Mouse (Mus musculus) left cerebral cortex, adult 8-10 months (tissue): ENCODE measurements around the gene Setd1a. TPM values are rescaled to one million over a fixed set of nuclear protein-coding genes. Genes with fewer than 3 reads are reported as not detected.
A peak's percentile ranks its signal among the peaks of the same experiment; 100 is the strongest.

ENCODE experiments used
- DNase-seq, 2 experiments: peaks; one replicate each; pipeline ENCODE4 v3.0.0; 2022; ENCODE audit warnings: low spot score in 2 of 2
- total RNA-seq, 4 experiments: library from RNA; stranded (reverse); gene quantifications; 2 replicates each; pipeline ENCODE4 v1.2.4; 2022

The Setd1a gene
- total RNA-seq, 4 experiments from 2014 or later = 44.7 to 48.4 (median 46.9) TPM

DNA sequence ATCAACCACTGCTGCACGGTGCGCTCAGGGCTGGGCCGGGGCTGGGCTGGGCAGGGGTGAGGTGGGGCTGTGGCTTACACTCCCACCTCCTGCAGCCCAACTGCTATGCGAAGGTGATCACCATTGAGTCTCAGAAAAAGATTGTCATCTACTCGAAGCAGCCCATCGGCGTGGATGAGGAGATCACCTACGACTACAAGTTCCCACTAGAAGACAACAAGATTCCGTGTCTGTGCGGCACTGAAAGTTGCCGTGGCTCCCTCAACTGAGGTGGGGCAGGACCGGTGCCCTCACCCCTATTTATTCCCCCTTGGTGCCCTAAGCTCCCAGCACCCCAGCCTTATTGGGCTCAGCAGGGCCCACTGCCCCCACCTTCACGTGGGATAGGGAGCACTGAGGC, 22.7 kb downstream of the Setd1a start:
- DNase-seq = no peak

DNA sequence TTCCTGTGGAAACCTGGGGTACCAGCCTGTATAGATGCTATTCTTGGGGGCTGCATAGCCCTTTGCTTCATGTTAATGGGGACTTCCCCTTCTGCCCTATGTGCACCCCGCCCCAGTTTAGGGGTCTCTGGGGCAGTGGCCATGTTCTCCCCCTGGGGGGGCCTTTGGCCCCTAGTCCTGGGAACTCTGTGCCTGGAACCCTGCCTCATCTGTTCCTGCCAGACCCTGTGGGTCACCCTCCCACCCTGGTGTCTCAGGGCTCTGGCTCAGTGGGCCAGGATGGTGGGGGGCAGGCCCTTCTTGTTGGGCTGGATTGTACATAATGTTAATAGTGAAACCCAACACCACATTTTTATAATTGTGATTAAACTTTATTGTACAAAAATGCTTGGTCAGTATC, 23.3 kb downstream of the Setd1a start:
- peak in 1 of 2 experiments; percentile 10 for DNase-seq

DNA sequence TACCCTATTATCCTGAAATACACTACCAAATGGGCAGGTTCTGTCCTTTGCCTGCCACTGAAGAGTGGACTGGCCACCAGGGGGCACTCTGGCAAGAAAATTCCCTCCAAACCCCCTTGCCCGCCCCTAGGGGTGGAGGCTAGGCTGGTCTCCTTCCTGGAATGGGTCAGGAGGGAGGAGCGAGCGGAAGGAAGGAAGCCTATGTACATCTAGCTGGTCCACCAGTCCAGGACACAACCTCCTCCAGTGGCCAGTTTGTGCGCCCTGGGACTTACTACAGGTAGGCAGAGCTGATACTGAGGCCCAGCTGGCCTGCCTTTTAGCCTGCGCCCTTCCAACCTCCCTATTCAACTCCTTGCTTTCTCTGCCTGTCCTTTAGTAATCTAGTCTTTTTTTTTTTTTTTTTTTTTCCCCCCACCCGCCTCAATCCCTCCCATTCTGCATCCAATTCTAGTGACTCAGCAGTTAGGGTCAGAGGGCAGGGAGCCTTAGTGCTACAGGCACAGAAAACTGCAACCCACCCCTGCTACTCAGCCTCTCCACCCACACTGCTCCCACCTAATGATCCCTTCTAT, 24.1 kb downstream of the Setd1a start, which contains the start of gene Hsd3b7:
Gene Hsd3b7, plus strand, starts transcription at position 170 of the 575 bp plus-strand sequence.
- peak; percentile 76 to 86 for DNase-seq

DNA sequence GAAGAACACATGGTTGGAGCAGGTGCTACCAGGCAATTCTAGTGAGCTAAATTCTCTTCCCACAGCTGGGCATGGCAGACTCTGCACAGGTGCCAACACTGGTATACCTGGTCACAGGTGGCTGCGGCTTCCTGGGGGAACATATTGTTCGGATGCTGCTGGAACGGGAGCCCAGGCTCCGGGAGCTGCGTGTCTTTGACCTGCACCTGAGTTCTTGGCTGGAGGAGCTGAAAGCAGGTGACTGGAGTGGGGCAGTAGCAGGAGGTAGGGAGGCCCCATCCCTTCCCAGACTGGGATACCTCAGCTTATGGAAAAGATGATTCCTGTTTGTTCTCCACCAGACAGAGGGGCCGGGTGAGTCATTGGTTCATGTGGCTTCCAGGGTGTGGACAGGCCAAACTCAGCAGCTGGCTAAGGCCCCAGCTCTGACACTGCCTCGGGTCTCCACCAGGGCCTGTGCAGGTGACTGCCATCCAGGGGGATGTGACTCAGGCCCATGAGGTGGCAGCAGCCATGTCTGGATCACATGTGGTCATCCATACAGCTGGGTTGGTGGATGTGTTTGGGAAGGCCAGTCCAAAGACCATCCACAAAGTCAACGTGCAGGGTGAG, 24.6 kb downstream of the Setd1a start:
- DNase-seq = peak in 1 of 2 experiments; percentile 46

DNA sequence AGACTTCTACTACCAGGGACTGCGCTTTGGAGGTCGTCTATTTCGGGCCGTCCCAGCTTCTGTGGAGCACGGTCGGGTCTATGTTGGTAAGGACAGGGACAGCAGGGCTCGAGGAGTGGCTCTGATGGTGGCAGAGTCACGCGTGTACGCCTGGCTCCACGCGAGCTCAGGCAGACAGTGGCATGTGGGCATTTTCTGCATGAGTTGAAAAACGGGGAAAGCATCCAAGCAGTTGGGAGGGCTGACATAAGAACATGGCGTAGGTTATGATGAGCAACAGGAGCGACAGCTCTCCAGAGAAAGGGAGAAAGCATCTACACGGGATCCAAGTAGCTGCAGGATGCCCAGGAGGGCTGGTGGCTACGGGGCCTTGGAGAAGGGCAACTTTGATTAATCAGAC, 25.8 kb downstream of the Setd1a start:
- DNase-seq = peak in 1 of 2 experiments; percentile 42

DNA sequence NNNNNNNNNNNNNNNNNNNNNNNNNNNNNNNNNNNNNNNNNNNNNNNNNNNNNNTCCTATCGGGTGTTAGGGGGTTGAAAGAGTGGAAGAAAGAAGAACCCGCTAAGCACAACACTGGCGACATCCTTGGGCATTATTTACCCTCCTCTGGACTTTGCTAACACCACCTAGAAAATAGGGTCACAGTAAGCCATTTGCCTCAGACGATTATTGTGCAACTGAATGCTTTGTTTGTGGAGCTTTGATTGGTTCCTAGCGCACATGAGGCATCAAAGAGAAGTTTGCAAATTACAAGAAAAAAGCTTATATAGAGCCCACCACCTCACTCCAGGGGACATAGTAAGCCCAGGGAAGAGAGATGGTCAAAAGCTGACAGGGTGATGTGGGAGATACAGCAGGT, 32.4 kb downstream of the Setd1a start:
- no peak for DNase-seq

DNA sequence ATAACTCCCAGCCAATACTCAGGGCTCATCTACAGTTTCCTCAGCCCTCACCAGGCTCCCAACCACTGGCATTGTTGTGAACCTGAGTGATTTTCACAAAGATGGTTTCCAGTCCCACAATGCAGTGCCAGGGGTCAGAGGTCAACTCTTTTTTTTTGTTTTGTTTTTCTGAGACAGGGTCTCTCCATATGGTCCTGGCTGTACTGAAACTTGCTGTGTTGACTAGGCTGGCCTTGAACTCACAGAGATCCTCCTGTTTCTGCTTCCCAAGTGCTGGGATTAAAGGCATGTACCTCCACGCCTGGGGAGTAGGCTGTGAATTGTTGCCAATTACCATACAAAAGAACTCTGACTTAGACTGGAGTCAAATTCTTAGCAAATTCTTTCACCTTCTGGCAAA, 33.4 kb downstream of the Setd1a start:
- no peak for DNase-seq

DNA sequence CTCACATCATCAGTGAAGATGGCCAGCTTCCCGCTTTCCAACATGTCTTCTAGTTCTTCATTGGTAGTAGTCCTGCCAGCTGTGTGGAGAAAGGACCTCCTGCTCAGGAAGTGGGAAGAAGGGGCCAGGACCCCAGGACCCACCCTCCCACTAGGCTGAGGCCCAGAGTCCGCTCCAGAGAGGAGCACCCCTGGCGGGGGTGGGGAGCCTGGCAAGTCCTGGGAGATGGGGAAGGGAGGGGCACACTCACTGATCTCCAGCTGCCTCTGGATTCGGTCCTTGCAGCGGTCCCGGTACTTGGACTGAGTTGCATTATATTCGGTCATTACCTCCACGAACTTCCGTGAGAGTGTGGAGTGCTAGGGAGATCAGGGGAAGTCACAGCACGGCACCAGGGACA, 34.2 kb downstream of the Setd1a start:
- no peak for DNase-seq

DNA sequence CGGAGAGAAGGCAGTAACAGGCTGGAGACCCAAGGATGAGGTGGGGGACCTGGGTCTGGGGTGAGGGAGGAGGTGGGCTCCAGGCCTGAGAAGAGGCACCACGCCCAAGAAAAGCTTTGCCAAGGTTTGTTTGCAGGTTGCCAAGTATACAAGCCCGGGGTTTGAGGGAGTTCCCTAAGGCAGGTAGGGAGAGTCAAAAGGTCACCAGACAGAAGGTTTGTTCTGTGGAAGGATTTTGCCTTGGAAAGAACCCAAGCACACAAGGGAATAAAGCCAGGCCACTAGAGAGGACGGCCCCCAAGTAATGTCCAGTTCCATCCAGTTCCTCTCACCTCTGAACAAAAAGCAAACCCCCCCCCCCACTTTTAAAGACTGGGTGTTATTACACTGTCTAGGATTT, 34.8 kb downstream of the Setd1a start:
- no peak for DNase-seq

DNA sequence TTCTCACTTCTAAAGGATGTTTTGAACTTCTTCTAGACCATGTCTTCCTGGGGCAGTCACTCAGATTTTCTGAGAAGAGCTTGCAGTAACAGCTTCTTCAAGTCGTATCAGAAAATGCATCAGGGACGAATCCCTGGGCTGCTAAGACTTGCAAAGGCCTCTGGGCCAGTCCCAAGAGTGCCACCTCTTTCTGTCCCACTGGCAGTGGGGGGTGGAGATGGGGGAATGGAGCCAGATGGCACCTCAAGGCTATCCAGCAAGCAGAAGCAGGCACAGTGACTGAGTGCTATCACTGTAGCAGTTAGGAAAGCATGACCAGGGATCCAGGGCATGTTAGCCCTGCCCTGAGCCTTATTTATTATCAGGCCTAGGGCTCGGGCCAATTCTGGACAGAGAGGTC, 35.8 kb downstream of the Setd1a start:
- no peak for DNase-seq

DNA sequence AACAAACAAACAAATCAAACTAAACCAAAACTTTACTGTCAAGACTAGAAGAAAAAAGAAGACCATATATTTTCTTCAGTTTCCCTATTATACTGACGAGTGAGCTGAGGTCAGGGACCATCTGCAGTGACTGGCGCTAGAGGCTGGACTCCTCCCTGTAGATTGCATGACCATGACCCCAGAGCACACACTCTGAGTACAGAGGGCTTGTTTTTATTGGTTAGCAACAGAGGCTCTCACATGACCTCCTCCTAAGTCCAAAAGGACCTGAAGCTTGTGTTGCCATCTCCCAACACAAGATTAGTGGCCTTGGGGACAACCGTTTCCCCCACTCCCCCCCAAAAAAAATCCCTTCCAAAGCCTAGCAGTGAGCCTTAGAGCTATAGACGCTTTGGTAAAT, 37.4 kb downstream of the Setd1a start:
- DNase-seq = no peak

DNA sequence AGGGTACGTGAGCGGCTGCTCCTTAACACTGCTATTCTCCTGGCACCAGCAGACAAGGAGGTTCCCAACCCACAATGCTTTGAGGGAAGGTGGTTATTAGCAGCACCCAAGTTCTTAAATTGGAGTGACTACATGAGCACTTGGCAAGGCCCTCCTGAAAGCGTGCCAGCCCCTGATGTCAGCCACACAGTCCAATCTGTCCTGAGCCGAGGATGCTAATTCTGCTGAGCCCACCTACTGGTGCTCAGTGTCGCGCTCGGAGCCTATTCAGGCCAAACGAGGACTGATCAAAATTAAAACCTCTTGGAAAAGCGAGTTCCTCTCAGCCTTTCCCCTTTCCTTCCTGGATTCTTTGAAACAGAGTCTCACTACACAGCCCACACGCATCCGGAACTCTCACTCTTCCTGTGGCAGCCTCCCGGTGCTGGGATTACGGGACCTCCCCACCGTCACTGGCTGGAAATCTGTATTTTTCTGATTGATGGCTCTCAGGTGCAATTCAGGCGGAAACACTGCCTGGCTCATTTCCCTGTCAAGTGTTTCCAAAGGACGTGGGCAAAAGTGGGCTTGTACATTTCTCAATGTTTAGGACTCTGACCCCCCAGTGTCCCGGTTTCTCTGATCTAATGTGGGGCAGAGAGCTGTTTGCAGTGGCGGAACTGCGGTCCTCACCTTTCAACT, 37.9 kb downstream of the Setd1a start:
- DNase-seq = peak; percentile 63 to 82

DNA sequence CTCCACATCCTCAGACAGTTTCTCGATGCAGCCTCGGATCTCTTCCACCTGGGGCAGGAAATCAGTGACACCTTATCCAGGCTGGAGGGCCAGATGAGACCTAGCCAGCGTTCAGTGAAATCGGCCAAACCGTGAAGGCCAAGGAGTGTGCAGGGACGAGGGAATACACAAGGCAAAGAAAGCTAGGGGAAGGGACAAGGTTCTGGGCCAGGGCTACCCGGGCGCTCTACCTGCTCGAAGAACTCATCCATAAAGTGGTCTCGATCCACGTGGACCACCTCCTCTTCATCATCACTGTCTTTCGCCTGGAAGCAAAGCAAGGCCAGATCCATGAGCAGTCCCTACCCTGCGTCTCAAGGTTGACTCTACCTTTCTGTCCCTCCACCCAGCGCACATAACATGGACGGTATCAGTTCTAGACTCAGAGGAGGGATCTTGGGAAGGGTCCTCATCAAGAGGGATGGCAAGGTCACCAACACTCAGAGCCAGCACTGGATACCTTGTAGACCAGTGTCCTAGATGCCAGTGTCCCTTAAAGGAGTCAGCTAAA, 38.7 kb downstream of the Setd1a start:
- DNase-seq = no peak

DNA sequence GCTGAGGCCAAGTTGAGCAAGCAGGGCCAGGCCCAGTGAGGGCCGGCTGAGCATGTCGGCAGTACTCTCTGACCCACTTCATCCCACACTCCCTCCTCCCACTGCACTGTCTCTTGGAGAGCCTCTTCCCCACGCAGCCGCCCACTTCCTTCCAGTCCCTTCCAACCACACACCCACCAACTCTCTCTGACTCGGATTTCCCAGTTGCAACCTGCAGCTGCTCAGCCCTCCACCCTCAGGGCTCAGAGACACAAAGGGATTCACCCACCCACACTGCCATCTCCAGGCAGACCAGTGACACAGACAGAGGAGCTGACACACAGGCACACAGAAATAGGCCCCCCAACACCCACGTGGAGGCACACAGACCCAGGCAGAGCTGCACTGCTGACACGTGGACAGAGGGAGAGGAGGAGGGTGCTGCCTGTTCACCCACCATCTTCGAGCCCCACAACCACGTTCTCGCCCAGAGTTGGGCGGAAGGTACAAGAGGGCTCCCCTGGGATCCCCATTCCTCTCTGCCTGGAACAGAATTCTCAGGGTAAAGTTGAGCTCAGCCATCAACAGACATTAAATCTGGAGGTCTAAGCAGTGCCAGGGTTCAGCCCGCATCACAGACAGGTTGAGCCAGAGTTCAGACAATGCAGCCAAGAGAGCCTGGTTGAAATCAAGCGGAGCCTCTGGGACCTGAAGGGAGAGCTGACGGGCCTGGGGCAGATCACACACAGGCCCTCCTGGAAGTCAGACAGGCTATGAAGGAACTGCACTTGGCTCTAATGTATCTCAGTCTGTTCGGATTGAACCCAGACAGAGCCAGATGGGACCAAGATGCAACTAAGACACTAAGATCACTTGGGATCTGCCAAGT, 39.7 kb downstream of the Setd1a start:
- DNase-seq = peak; percentile 54 to 94

DNA sequence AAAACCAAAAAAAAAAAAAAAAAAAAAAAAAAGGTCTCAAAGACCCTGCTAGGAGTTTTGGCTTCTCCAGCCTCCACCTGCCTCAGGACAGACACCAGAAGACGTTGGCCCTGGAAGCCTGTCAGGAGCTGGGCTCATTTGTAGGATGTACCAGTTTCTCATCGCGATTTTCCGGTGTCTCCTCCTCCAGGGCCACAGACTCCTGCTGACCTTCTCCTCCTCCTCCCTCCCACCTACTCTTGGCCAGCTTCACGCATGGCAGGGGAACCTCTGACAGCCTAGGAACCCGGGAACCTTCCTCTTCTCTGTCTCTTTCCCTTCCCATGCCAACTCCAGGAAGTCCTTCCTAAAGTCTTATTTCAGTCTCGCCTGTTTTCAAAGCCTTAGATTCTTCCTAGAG, 40.6 kb downstream of the Setd1a start:
- no peak for DNase-seq

DNA sequence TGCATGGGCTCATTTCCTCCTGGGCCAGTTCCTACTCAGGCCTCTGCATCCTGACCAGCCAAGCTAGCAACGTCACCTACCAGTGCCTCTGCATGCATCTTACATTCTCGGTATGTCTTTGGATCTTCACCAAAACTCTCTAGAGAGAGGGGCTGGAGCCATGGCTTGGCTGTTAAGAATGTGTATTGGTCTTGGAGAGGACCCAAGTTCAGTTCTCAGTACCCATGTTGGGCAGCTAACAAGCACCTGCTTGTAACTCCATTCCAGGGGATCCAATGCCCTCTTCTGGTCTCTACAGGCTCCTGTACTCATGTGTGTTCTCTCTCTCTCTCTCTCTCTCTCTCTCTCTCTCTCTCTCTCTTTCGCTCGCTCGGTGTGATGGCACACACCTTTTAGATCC, 41.3 kb downstream of the Setd1a start:
- DNase-seq = no peak

DNA sequence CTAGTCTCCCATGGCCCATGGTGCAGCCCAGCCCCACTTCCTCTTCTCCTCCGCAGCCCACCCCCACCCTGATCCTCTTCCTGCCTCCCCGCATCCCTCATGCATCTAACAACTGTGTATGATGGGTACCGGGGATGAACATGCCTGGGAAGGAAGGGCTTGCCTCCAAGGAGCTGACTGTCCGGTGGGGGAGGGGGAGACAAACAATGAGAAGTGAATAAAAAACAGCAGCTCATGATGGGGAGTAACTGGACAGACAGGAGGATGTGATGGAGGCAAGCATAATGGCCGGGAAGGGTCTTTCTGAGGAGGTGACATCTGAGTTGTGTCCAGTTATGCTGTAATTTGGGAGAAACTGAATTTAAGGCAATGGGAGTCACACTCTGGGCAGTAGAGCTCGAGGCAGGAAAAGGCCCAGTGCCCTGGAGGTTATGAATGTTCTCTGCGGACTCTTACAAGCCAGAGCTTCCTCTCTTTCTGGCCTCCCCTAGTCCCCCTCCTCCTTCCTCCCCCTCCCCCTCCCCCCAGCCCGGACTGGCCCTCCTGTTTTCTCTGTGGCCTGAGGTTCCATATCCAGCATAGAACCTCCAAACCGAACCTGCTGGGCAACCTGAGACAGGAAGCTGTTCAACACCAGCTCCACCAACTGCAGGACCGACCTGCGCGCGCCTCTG, 44.5 kb downstream of the Setd1a start:
- DNase-seq = no peak

DNA sequence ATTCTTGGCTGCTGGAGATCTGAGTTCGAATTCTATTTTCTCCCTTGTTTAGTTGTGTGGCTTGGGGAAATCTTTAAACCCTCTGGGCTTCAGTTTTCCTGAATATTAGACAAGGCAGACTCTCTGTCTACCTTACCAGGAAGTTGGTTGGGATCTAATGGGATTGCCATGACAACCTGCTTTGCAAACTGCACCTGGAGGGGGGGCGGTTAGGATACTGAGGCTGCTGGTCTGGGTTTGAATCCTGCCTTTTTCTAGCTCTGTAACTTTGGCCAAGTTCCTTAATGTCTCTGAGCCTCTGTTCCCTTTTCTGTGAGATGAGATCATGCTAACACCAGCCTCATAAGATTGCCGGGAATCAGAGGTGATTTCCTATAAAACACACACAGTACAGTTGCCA, 46.0 kb downstream of the Setd1a start:
- DNase-seq = no peak

DNA sequence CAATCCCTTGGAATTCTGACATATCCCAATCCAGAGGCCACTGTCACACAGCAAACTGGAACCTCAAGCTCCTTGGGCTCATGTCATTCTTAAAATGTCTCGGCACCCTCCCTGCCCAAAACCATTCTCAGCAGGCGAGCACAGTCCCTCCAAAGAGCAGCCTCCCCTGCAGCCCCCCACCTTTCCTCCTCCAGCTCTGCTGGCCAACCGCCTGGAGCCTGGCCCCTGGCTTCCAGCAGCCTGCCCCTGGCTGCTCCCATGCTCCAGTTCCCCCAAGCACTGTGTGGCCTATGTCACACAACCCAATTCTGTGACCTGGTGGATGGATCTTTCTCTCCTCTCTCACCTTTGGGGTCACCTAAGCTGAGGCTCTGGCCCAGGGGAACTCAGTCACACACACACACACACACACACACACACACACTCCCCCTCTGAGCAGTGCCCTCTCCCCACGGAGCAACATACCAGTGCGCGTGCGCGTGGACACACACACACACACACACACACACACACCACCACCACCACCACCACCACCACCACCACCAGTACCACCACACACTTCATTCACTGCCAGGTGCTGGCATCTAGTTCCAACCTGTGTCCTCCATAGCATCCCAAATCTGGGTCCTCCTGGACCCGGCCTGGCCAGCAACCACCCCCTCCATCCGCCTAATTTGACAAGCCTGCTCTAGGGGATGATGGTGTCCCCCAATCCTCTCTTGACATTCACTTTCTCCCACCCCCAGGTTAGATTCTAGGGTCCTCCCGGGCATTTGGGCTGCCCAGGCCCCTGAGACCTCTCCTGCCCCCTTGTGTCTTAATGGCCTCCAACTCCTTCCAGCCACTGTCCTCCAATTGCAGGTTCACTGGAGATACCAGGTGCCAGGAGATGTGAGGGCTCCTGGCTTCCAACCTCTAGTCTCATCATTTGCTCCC, 47.0 kb downstream of the Setd1a start:
- DNase-seq = no peak
